Mouse (Mus musculus): ENCODE data around the gene Ctrb1.

GRCm38 (mm10) chr8:111678111-111678510, 12.7 kb downstream of the Ctrb1 start:
- no peak for TF ChIP-seq MYOG (IDR thresholded peaks at IDR 0.05; ENCODE audit: control insufficient read depth in 1 of 3, insufficient read depth in 1 of 3, insufficient read length in 2 of 3, low read depth in 2 of 3)
- no peak for TF ChIP-seq POLR2A (IDR thresholded peaks at IDR 0.05; ENCODE audit: insufficient read length, low read depth)
- no peak for TF ChIP-seq MAX (IDR thresholded peaks at IDR 0.05; ENCODE audit: low read depth)
- no peak for TF ChIP-seq USF1 (IDR thresholded peaks at IDR 0.05; ENCODE audit: low read depth)
- no peak for TF ChIP-seq E2F4 (IDR thresholded peaks at IDR 0.05; ENCODE audit: insufficient read depth)
- TF ChIP-seq POLR2AphosphoS2 (IDR thresholded peaks at IDR 0.05; ENCODE audit: insufficient read length, low read depth): no peak
- no peak for TF ChIP-seq TCF12 (IDR thresholded peaks at IDR 0.05; ENCODE audit: insufficient read depth, poor library complexity, severe bottlenecking)
- no peak for TF ChIP-seq MYOD1 (IDR thresholded peaks at IDR 0.05; ENCODE audit: control insufficient read depth in 1 of 3, insufficient read length in 2 of 3, low read depth in 2 of 3)
